Mouse (Mus musculus): ENCODE measurements around the gene Inafm2. TPM values are rescaled to one million over a fixed set of nuclear protein-coding genes. Genes with fewer than 3 reads are reported as not detected.

Gene Inafm2
- polyA plus RNA-seq, 1 experiment from 2014 or later: 35.4 TPM

DNA sequence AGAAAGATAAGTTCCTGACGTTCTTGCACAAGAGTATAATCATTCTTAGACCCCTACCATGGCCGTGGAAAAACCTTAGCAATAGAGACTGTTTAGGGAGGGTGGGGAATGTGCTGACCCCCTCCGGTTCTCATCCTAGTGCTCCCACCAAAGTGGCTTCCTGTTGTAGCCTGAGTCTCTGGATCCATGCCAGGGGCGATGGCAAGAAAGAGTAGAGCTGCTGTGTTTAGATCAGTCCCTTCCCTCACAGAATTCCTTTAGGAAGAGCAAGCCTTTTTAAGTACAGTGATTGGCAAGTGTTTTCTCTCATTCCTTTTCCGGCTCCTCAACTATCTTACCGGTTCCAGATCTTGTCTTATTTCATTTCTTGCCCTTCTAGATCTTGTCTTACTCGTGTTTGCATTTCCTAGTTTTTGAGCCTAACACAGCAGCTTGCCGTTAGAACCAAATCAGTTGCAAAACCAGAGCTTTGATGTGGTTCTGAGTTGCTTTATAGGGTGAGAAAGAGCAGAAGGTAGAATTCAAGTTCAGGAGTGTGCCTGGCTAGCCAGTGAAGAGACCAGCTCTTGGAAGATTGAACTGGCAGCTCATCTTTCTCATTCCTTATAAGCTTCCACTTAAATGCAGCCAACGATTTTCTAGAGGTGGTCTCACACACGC is 1.9 kb downstream of the Inafm2 start:
- Histone ChIP-seq H3K9me3 (ENCODE audit: control insufficient read depth, low read length) (no peaks in the 10 kb centered on the region), H3K4me2 (replicated peaks; ENCODE audit: low read depth, low read length) (peak overlapping the region; percentile 92), H3K4me1 (replicated peaks; ENCODE audit: control insufficient read depth, insufficient read depth, low read length) (peaks cover 6% of the 10 kb centered on the region), H3K36me3 (ENCODE audit: control insufficient read depth, insufficient read depth, low read length) (0 out of 2 replicates have a peak, but pooled peaks cover 3% of the 10 kb centered on the region), H3K27ac (ENCODE audit: low read depth, low read length) (no peak overlapping the region), H3K27me3 (ENCODE audit: control insufficient read depth, insufficient read depth, low read length) (peaks cover 5% of the 10 kb centered on the region; the same call in 1 of the 2 replicates), H3K4me3 (ENCODE audit: low read depth, low read length) (peak overlapping the region; percentile 93; the same call in 1 of the 2 replicates), H3K9ac (ENCODE audit: low read depth, low read length) (no peak overlapping the region; the same call in 1 of the 2 replicates)
- 50% methylated on average over 10 of the region's 10 CpGs for WGBS
- no peak for DNase-seq (ENCODE audit: low spot score)
- ATAC-seq (ENCODE audit: low FRiP score): no peak

DNA sequence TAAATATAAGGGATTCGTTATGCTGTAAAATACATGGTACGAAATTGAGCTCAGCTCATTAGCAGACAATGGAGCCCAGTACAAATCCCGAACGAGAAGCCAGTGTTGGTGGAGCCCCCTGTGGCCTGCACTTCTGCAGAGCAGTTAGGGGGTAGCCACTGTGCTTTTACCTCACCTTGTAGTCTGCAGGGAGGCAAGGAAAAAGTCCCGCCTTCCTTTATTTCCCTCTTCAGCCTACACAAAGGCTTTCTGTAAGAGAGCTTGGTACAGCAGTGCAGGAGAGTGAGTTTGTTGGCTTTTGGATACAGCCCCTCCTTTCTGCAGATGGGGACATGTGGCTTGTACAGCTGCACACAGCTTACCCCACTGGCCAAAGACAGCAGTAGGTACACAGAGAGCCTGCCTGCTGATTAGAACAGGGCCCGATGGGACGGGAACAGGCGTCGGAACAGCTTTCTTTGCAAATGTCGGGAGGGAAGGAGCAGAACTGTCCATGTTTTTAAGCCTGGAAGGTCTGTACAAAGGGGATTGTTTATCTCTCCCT is 3.9 kb downstream of the Inafm2 start:
- Histone ChIP-seq H3K36me3 (ENCODE audit: control insufficient read depth, insufficient read depth, low read length) (0 out of 2 replicates have a peak, but pooled peaks cover 3% of the 10 kb centered on the region), H3K27ac (ENCODE audit: low read depth, low read length) (peak overlapping the region; percentile 45; the same call in 1 of the 2 replicates), H3K4me3 (ENCODE audit: low read depth, low read length) (no peak overlapping the region), H3K9ac (ENCODE audit: low read depth, low read length) (no peak overlapping the region), H3K9me3 (ENCODE audit: control insufficient read depth, low read length) (no peaks in the 10 kb centered on the region), H3K27me3 (ENCODE audit: control insufficient read depth, insufficient read depth, low read length) (peaks cover 1% of the 10 kb centered on the region; the same call in 1 of the 2 replicates), H3K4me1 (replicated peaks; ENCODE audit: control insufficient read depth, insufficient read depth, low read length) (peaks cover 6% of the 10 kb centered on the region), H3K4me2 (replicated peaks; ENCODE audit: low read depth, low read length) (no peak overlapping the region)
- DNase-seq (ENCODE audit: low spot score) (no peak), ATAC-seq (ENCODE audit: low FRiP score) (no peak)
- 25% methylated on average over 10 of the region's 10 CpGs for WGBS

- Histone ChIP-seq H3K27ac (ENCODE audit: low read depth, low read length) (no peak overlapping the region; the same call in 1 of the 2 replicates), H3K36me3 (ENCODE audit: control insufficient read depth, insufficient read depth, low read length) (0 out of 2 replicates have a peak, but pooled peaks cover 3% of the 10 kb centered on the region), H3K27me3 (ENCODE audit: control insufficient read depth, insufficient read depth, low read length) (no peaks in the 10 kb centered on the region), H3K4me3 (ENCODE audit: low read depth, low read length) (no peak overlapping the region), H3K4me2 (replicated peaks; ENCODE audit: low read depth, low read length) (no peak overlapping the region), H3K9ac (ENCODE audit: low read depth, low read length) (no peak overlapping the region), H3K9me3 (ENCODE audit: control insufficient read depth, low read length) (no peaks in the 10 kb centered on the region), H3K4me1 (replicated peaks; ENCODE audit: control insufficient read depth, insufficient read depth, low read length) (peaks cover 6% of the 10 kb centered on the region)
- no peak for ATAC-seq (ENCODE audit: low FRiP score)
- DNase-seq (ENCODE audit: low spot score): no peak
- 89% methylated on average over 8 of the region's 8 CpGs for WGBS
These were observed 4.9 kb downstream of the Inafm2 start for GRCm38 (mm10) chr2:118750476-118750875.

DNA sequence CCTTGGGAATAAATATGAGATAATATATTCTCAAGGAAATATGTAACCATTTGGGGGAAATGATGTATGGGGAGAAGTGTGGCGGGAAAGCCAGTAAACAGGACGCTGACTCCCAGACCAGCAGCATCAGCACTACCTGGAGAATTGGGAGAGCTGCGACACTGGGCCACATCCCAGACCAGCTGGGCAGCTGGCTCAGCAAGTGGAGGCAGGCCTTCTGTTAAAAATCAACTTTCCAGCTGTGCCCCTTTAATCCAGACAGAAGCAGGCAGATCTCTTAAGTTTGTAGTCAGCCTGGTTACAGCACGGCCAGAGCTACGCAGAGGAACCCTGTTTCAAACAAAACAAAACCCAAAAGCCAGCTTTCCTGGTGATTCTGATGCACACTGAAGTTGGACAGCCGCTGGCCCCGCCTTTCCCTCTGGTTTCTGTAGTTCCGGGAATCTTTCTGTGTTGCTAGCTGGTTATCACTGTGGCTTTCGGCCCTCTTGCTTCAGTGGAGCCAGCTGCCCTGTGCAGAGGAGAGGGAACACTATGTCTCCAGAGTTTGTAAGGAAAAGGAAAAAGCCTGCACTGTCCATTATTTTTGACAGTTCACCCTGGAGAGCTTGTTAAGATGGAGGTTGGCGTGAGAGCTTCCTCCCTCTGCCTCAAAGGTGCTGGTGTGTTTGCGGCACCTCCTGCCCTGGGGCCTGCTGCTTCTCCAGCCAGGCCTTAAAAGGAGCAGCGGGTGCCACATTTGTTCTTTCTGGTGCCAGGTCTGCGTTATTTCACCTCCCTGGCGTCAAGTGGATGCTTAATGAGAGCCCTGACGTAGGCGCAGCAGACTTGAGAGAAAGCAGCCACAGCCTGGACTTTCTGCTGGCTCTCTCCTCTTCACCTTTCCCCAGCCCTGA is 6.6 kb downstream of the Inafm2 start:
- ATAC-seq (ENCODE audit: low FRiP score) (no peak), DNase-seq (ENCODE audit: low spot score) (no peak)
- Histone ChIP-seq H3K9ac (ENCODE audit: low read depth, low read length) (no peak overlapping the region), H3K4me3 (ENCODE audit: low read depth, low read length) (no peak overlapping the region), H3K27ac (ENCODE audit: low read depth, low read length) (no peak overlapping the region), H3K4me2 (replicated peaks; ENCODE audit: low read depth, low read length) (no peak overlapping the region), H3K27me3 (ENCODE audit: control insufficient read depth, insufficient read depth, low read length) (no peaks in the 10 kb centered on the region), H3K9me3 (ENCODE audit: control insufficient read depth, low read length) (no peaks in the 10 kb centered on the region), H3K36me3 (ENCODE audit: control insufficient read depth, insufficient read depth, low read length) (0 out of 2 replicates have a peak, but pooled peaks cover 3% of the 10 kb centered on the region), H3K4me1 (replicated peaks; ENCODE audit: control insufficient read depth, insufficient read depth, low read length) (peaks cover 6% of the 10 kb centered on the region)
- WGBS: 68% methylated on average over 16 of the region's 16 CpGs

GRCm38 (mm10) chr2:118752792-118753108 is 7.2 kb downstream of the Inafm2 start:
- Histone ChIP-seq H3K36me3 (ENCODE audit: control insufficient read depth, insufficient read depth, low read length) (0 out of 2 replicates have a peak, but pooled peaks cover 3% of the 10 kb centered on the region), H3K27ac (ENCODE audit: low read depth, low read length) (no peak overlapping the region), H3K4me3 (ENCODE audit: low read depth, low read length) (no peak overlapping the region), H3K4me1 (replicated peaks; ENCODE audit: control insufficient read depth, insufficient read depth, low read length) (peaks cover 6% of the 10 kb centered on the region), H3K4me2 (replicated peaks; ENCODE audit: low read depth, low read length) (no peak overlapping the region), H3K9ac (ENCODE audit: low read depth, low read length) (no peak overlapping the region), H3K27me3 (ENCODE audit: control insufficient read depth, insufficient read depth, low read length) (no peaks in the 10 kb centered on the region), H3K9me3 (ENCODE audit: control insufficient read depth, low read length) (no peaks in the 10 kb centered on the region)
- ATAC-seq (ENCODE audit: low FRiP score) (no peak), DNase-seq (ENCODE audit: low spot score) (no peak)
- WGBS: 76% methylated on average over 4 of the region's 4 CpGs

- H3K36me3 ChIP-seq (ENCODE audit: control insufficient read depth, insufficient read depth, low read length): 0 out of 2 replicates have a peak, but pooled peaks cover 3% of the 10 kb centered on the region
- WGBS: 94% methylated on average over 5 of the region's 5 CpGs
- no peaks in the 10 kb centered on the region for H3K9me3 ChIP-seq (ENCODE audit: control insufficient read depth, low read length)
- H3K9ac ChIP-seq (ENCODE audit: low read depth, low read length): no peak overlapping the region
- no peak overlapping the region for H3K27ac ChIP-seq (ENCODE audit: low read depth, low read length)
- no peaks in the 10 kb centered on the region; the same call in 1 of the 2 replicates for H3K27me3 ChIP-seq (ENCODE audit: control insufficient read depth, insufficient read depth, low read length)
- no peak for DNase-seq (ENCODE audit: low spot score)
- peaks cover 4% of the 10 kb centered on the region for H3K4me1 ChIP-seq (replicated peaks; ENCODE audit: control insufficient read depth, insufficient read depth, low read length)
- H3K4me2 ChIP-seq (replicated peaks; ENCODE audit: low read depth, low read length): no peak overlapping the region
- ATAC-seq (ENCODE audit: low FRiP score): no peak
- no peak overlapping the region for H3K4me3 ChIP-seq (ENCODE audit: low read depth, low read length)
These were observed 8.6 kb downstream of the Inafm2 start for GRCm38 (mm10) chr2:118754143-118754542.

- DNase-seq (ENCODE audit: low spot score) (no peak), ATAC-seq (ENCODE audit: low FRiP score) (no peak)
- 0 out of 2 replicates have a peak, but pooled peaks cover under 1% of the 10 kb centered on the region for H3K36me3 ChIP-seq (ENCODE audit: control insufficient read depth, insufficient read depth, low read length)
- 89% methylated on average over 6 of the region's 6 CpGs for WGBS
- no peak overlapping the region for H3K4me3 ChIP-seq (ENCODE audit: low read depth, low read length)
- H3K4me1 ChIP-seq (replicated peaks; ENCODE audit: control insufficient read depth, insufficient read depth, low read length): 0 out of 2 replicates have a peak, but pooled peaks cover 3% of the 10 kb centered on the region
- H3K9me3 ChIP-seq (ENCODE audit: control insufficient read depth, low read length): no peaks in the 10 kb centered on the region
- no peak overlapping the region for H3K27ac ChIP-seq (ENCODE audit: low read depth, low read length)
- no peaks in the 10 kb centered on the region; the same call in 1 of the 2 replicates for H3K27me3 ChIP-seq (ENCODE audit: control insufficient read depth, insufficient read depth, low read length)
- H3K4me2 ChIP-seq (replicated peaks; ENCODE audit: low read depth, low read length): no peak overlapping the region
- H3K9ac ChIP-seq (ENCODE audit: low read depth, low read length): no peak overlapping the region
These were observed 9.8 kb downstream of the Inafm2 start for GRCm38 (mm10) chr2:118755407-118755806.

GRCm38 (mm10) chr2:118756103-118756502 is 10.5 kb downstream of the Inafm2 start:
- 78% methylated on average over 4 of the region's 4 CpGs for WGBS
- Histone ChIP-seq H3K4me3 (ENCODE audit: low read depth, low read length) (no peak overlapping the region), H3K9ac (ENCODE audit: low read depth, low read length) (no peak overlapping the region), H3K36me3 (ENCODE audit: control insufficient read depth, insufficient read depth, low read length) (no peaks in the 10 kb centered on the region), H3K27me3 (ENCODE audit: control insufficient read depth, insufficient read depth, low read length) (no peaks in the 10 kb centered on the region; the same call in 1 of the 2 replicates), H3K4me2 (replicated peaks; ENCODE audit: low read depth, low read length) (no peak overlapping the region), H3K4me1 (replicated peaks; ENCODE audit: control insufficient read depth, insufficient read depth, low read length) (0 out of 2 replicates have a peak, but pooled peaks cover 5% of the 10 kb centered on the region), H3K27ac (ENCODE audit: low read depth, low read length) (no peak overlapping the region), H3K9me3 (ENCODE audit: control insufficient read depth, low read length) (no peaks in the 10 kb centered on the region)
- DNase-seq (ENCODE audit: low spot score) (no peak), ATAC-seq (ENCODE audit: low FRiP score) (no peak)

Measured in hindbrain, embryonic 11.5 days (tissue).